Mouse (Mus musculus) bone marrow, adult 2 months (tissue): ENCODE data around the gene Ccr9. TPM values are rescaled to one million over a fixed set of nuclear protein-coding genes. Genes with fewer than 3 reads are reported as not detected.
"Not testable (repeated sequence)": the region's sequence is repeated elsewhere in the genome, so short reads cannot be mapped to it uniquely, and the experiment has no call there.

ENCODE experiments used
- H3K27ac ChIP-seq: fragments of 200-500 bp; 2 replicates; pipeline ENCODE4 v1.5.1; 2012; ENCODE audit warnings: low read depth, mild to moderate bottlenecking, control low read depth, inconsistent platforms, low read length; ENCODE audit not compliant: control insufficient read depth, poor library complexity, insufficient read depth
- H3K4me1 ChIP-seq: fragments of 200-500 bp; 2 replicates; pipeline ENCODE4 v1.6.1; 2011; ENCODE audit warnings: low read length; ENCODE audit not compliant: control insufficient read depth, insufficient read depth
- H3K4me3 ChIP-seq: fragments of 200-500 bp; replicated peaks from 2 replicates; pipeline ENCODE3; 2011; ENCODE audit warnings: mild to moderate bottlenecking, low read depth, low read length, control low read depth; ENCODE audit not compliant: control insufficient read depth
- CTCF ChIP-seq: fragments of 200-500 bp; IDR thresholded peaks from 2 replicates; pipeline ENCODE4 v1.5.1; 2011; ENCODE audit warnings: low read length, control low read depth; ENCODE audit not compliant: control insufficient read depth, insufficient read depth
- POLR2A ChIP-seq: fragments of 200-500 bp; IDR thresholded peaks from 2 replicates; pipeline ENCODE4 v1.6.1; 2011; ENCODE audit warnings: low read depth, mild to moderate bottlenecking, control low read depth, low read length, borderline replicate concordance; ENCODE audit not compliant: control insufficient read depth
- WGBS: fragments of 180-500 bp; shearing (Covaris S2); methylation state at CpG from one replicate; pipeline ENCODE4 v1.1.7; 2018; 5-methylcytosine and 5-hydroxymethylcytosine counted together
- polyA plus RNA-seq: library from polyadenylated mRNA; stranded (reverse); fragments of >200 nt; gene quantifications from 2 replicates; pipeline ENCODE4 v1.2.4, GENCODE M21; 2011; ENCODE audit warnings: low replicate concordance; ENCODE audit not compliant: missing spikeins, insufficient read depth, insufficient read length

The Ccr9 gene
- polyA plus RNA-seq, 1 experiment = 0.97 TPM

GRCm38 (mm10) chr9:123649785-123650511 is 28.3 kb upstream of the Ccr9 start:
- no peak overlapping the region for H3K4me3 ChIP-seq
- WGBS = 90% methylated on average over 2 of the region's 2 CpGs
- H3K4me1 ChIP-seq = no peaks in the 10 kb centered on the region
- H3K27ac ChIP-seq = no peak overlapping the region
- TF ChIP-seq CTCF = no peak
- TF ChIP-seq POLR2A = no peak

GRCm38 (mm10) chr9:123651369-123651768 is 26.9 kb upstream of the Ccr9 start:
- TF ChIP-seq POLR2A (no peak), CTCF (no peak)
- WGBS = 82% methylated on average over 4 of the region's 4 CpGs
- Histone ChIP-seq H3K4me1 (no peaks in the 10 kb centered on the region), H3K27ac (no peak overlapping the region), H3K4me3 (no peak overlapping the region)

GRCm38 (mm10) chr9:123657457-123657856 is 20.8 kb upstream of the Ccr9 start:
- TF ChIP-seq POLR2A (no peak), CTCF (no peak)
- 31% methylated on average over 3 of the region's 3 CpGs for WGBS
- H3K4me1 ChIP-seq = no peaks in the 10 kb centered on the region
- H3K4me3 ChIP-seq = no peak overlapping the region
- H3K27ac ChIP-seq = no peak overlapping the region

- no peaks in the 10 kb centered on the region for H3K4me1 ChIP-seq
- H3K4me3 ChIP-seq = no peak overlapping the region
- no peak overlapping the region for H3K27ac ChIP-seq
- TF ChIP-seq CTCF = no peak
- no peak for TF ChIP-seq POLR2A
Observed at GRCm38 (mm10) chr9:123658981-123659380, 19.3 kb upstream of the Ccr9 start.

GRCm38 (mm10) chr9:123659986-123660676 is 18.1 kb upstream of the Ccr9 start:
- 93% methylated on average over 18 of the region's 18 CpGs for WGBS

GRCm38 (mm10) chr9:123665645-123666044 is 12.6 kb upstream of the Ccr9 start:
- Histone ChIP-seq H3K4me1 (no peaks in the 10 kb centered on the region), H3K4me3 (no peak overlapping the region), H3K27ac (no peak overlapping the region)
- TF ChIP-seq CTCF (peak; percentile 53), POLR2A (no peak)
- WGBS = 38% methylated on average over 5 of the region's 5 CpGs

More at GRCm38 (mm10) chr9:123659986-123660676, 18.1 kb upstream of the Ccr9 start:
- H3K4me1 ChIP-seq, H3K4me3 ChIP-seq, H3K27ac ChIP-seq: not testable (repeated sequence)

- Histone ChIP-seq H3K27ac (no peak overlapping the region), H3K4me3 (no peak overlapping the region), H3K4me1 (no peaks in the 10 kb centered on the region)
- no peak for TF ChIP-seq POLR2A
- 52% methylated on average over 2 of the region's 2 CpGs for WGBS
Observed at GRCm38 (mm10) chr9:123679198-123679597, 959 bp downstream of the Ccr9 start.

GRCm38 (mm10) chr9:123683704-123684103 is 5.5 kb downstream of the Ccr9 start:
- Histone ChIP-seq H3K4me3 (no peak overlapping the region), H3K27ac (no peak overlapping the region), H3K4me1 (no peaks in the 10 kb centered on the region)
- WGBS = 9% methylated on average over 3 of the region's 3 CpGs
- TF ChIP-seq POLR2A = no peak
- no peak for TF ChIP-seq CTCF
